Mouse (Mus musculus): ENCODE data around the gene Actr6. TPM values are rescaled to one million over a fixed set of nuclear protein-coding genes. Genes with fewer than 3 reads are reported as not detected.

The Actr6 gene
- polyA plus RNA-seq, 1 experiment from 2014 or later = 30.6 TPM

DNA sequence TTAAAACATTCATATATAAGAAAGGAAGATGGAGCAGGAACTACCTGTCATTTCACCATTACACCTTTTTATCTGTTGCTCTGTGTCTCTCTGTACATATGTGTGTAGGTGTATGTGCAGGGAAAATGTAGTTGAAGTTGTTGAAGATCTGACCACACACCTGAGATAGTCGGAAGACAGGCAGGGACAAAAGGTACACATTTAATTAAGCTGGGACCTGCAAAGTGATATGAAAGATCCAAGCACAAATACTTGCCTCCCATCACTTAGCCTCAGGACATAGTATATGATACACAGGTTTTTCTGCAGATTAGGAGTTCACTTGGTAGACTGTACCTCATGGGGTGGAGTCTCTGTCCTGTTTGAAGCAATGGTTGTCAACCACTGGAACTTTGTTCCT lies 15.8 kb upstream of the Actr6 start:
- H3K4me1 ChIP-seq (replicated peaks) = peaks cover 4% of the 10 kb centered on the region
- no peak overlapping the region for H3K4me2 ChIP-seq (replicated peaks)
- H3K9ac ChIP-seq = no peak overlapping the region
- no peak overlapping the region for H3K27ac ChIP-seq
- H3K4me3 ChIP-seq (replicated peaks) = no peak overlapping the region
- ATAC-seq = no peak
- no peaks in the 10 kb centered on the region for H3K9me3 ChIP-seq
- H3K27me3 ChIP-seq (replicated peaks) = no peaks in the 10 kb centered on the region
- 94% methylated on average over 1 of the region's 1 CpGs for WGBS
- no peaks in the 10 kb centered on the region for H3K36me3 ChIP-seq

DNA sequence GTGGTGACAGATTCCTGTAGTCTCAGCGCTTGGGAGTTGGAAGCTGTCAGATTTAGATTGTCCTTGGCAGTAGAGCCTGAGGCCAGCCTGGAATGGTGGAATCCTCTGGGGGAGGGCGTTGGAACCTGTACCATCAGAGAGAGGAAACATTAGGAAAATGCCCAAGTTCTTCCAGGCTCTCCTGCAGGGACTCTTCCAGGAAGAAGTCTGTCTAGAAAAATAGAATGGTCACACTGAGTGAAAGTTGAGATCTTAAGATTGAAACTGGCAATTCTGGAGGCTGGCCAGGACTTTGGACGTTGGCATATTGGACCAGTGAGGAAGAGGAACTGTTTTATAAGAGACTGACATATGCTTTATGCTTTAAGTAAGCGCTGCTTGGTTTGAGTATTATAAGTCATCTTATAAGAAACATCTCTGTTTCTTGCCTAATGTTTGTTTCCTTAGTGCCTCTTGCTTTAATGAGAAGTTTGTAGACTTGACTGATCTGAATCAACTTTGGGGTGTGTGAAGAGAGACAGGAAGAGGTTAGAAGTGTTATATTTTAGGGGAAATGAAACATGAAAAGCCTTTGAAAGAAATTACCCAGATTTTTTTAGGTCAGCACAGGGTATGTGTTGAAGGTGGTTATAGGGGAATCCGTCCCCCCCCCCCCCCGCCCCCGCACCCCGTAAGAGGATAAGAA lies 15.3 kb upstream of the Actr6 start:
- 83% methylated on average over 8 of the region's 8 CpGs for WGBS
- no peak for ATAC-seq
- no peak overlapping the region for H3K4me2 ChIP-seq (replicated peaks)
- H3K36me3 ChIP-seq = no peaks in the 10 kb centered on the region
- no peak overlapping the region for H3K27ac ChIP-seq
- H3K4me1 ChIP-seq (replicated peaks) = peaks cover 4% of the 10 kb centered on the region
- no peak overlapping the region for H3K4me3 ChIP-seq (replicated peaks)
- no peaks in the 10 kb centered on the region for H3K27me3 ChIP-seq (replicated peaks)
- no peaks in the 10 kb centered on the region for H3K9me3 ChIP-seq
- H3K9ac ChIP-seq = no peak overlapping the region

DNA sequence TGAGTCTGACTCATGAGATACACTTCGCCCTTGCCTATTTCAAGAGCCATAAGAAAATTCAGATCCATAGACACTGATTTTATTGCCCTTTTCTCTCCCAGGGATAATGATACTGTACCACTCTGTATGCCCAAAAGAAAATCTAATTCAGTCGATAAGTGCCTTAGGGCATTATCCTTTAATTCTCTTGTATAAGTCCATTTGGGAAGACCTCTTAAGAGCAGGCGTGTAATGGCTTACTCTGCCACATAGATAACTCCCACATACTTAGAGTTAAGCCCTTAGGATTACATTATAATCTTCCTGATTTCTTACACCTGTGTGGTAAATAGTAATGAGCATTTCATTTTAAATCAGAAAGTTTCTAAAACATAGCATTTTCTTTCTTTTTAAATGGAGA lies 14.5 kb upstream of the Actr6 start:
- ATAC-seq = no peak
- Histone ChIP-seq H3K4me2 (replicated peaks) (no peak overlapping the region), H3K36me3 (no peaks in the 10 kb centered on the region), H3K27me3 (replicated peaks) (no peaks in the 10 kb centered on the region), H3K27ac (no peak overlapping the region), H3K9ac (no peak overlapping the region), H3K4me1 (replicated peaks) (peaks cover 4% of the 10 kb centered on the region), H3K9me3 (no peaks in the 10 kb centered on the region), H3K4me3 (replicated peaks) (no peak overlapping the region)
- 80% methylated on average over 3 of the region's 3 CpGs for WGBS

DNA sequence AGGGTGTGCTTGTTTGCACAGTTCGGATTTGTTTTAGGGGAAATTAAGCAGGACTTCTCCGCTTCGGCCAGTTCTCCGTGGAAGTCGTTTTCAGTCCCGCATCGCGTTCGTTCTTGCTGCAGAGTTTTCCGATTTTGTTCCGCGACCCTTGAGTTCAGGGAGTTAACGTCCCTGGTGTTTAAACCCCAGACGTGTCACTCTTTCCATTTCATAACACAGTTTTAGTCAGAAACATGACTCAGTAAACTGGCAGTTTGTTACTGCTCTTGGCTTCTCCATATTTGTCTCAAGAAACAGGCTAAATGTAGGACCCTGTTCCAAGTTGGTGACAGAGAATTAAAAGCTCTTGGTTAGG lies 13.5 kb upstream of the Actr6 start:
- Histone ChIP-seq H3K9ac (peak overlapping the region; percentile 70), H3K4me2 (replicated peaks) (peak overlapping the region; percentile 57), H3K27ac (peak overlapping the region; percentile 85; the same call in 1 of the 2 replicates), H3K4me3 (replicated peaks) (peak overlapping the region; percentile 71), H3K27me3 (replicated peaks) (no peaks in the 10 kb centered on the region), H3K36me3 (no peaks in the 10 kb centered on the region), H3K4me1 (replicated peaks) (peaks cover 4% of the 10 kb centered on the region), H3K9me3 (no peaks in the 10 kb centered on the region)
- ATAC-seq = no peak
- under 1% methylated on average over 14 of the region's 14 CpGs for WGBS

DNA sequence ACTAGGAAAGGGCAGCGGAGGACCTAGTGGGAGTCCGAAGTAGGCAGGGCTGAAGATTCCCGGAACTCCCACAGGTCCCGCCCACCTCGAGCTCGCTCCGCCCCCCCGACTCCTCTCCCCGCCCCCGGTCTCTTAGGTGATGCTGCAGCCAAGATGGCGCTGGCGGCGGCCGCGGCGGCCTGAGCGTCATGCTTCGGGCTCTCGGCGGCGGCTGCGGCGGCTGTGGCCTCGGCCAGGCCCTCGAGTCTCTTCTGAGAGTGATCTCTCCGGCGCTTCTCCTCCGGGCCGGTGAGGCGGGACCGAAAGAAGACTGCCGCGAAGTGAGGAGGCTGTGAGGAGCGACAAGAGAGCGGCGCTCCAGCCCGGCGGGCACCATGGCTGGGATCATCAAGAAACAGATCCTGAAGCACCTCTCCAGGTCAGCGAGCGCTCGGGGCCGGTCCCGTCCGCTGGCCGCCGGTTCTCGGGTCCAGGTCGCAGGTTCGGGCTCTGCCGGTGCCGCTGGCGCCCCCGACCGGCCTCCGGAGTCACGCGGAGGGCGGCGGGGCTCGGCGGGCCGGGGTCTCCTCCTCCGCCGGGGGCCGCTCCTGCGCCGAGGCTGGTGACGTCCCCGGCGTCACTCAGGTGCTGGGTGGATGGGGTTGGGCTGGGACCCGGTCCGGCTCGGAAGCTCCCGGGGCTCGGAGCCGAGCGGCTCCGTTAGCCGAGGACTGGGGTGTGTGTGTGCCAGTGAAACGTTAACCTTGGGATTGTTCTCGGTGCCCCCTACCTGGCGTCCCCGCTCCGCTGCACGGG lies 13.0 kb upstream of the Actr6 start, which contains the start of gene Uhrf1bp1l:
Uhrf1bp1l (plus strand) TSS at position 121 of the 795 bp plus-strand sequence.
- Histone ChIP-seq H3K27me3 (replicated peaks) (no peaks in the 10 kb centered on the region), H3K4me2 (replicated peaks) (peak within 1 kb of the TSS; percentile 57), H3K9ac (peak within 1 kb of the TSS; percentile 70), H3K4me1 (replicated peaks) (peaks cover 4% of the 10 kb centered on the region), H3K36me3 (no peaks in the 10 kb centered on the region), H3K4me3 (replicated peaks) (peak within 1 kb of the TSS; percentile 71), H3K27ac (peak within 1 kb of the TSS; percentile 85), H3K9me3 (no peaks in the 10 kb centered on the region)
- WGBS = under 1% methylated on average over 85 of the region's 85 CpGs
- ATAC-seq = peak; percentile 96

DNA sequence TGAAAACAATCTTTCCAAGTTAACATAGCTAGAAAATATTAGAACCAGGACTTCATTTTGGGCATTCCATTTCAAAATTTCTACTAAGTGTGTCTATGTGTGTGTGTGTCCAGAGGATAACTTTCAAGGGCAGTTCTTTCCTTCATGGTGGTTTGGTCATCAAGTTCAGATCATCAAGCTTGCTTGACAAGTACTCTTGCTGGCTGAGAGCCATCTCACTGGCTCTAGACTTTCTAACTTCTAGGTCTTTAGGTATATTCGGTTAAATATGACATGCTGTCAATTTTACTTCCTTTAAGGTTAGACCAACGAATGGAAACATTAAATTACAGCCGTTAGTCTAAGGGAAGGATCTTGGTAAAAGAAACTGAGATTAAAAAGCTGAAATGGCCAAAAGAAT lies 12.2 kb upstream of the Actr6 start:
- no peaks in the 10 kb centered on the region for H3K36me3 ChIP-seq
- H3K9me3 ChIP-seq = no peaks in the 10 kb centered on the region
- no peaks in the 10 kb centered on the region for H3K27me3 ChIP-seq (replicated peaks)
- H3K4me1 ChIP-seq (replicated peaks) = peaks cover 4% of the 10 kb centered on the region
- H3K4me2 ChIP-seq (replicated peaks) = peak overlapping the region; percentile 57
- WGBS = 23% methylated on average over 3 of the region's 3 CpGs
- H3K4me3 ChIP-seq (replicated peaks) = peak overlapping the region; percentile 71
- ATAC-seq = no peak
- H3K27ac ChIP-seq = no peak overlapping the region
- H3K9ac ChIP-seq = no peak overlapping the region

DNA sequence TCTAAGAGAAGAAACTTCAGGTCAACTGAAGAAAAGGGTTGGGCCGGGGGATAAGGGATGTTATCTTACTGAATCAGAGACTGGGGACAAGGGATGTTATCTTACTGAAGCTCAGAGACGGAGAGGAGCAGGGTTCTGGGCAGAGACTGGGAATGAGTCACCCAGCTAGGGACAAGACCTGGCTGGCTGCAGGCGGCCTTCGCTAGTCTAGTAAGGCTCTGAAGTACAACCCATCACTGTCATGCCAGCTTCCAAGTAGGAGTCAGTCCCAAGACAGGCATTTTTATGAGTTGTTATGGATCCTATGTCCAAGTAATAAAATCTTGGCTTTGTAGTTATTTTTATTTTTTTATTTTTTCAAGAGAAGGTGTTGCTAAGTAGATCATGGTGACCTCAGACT lies 11.2 kb upstream of the Actr6 start:
- no peaks in the 10 kb centered on the region for H3K27me3 ChIP-seq (replicated peaks)
- 79% methylated on average over 4 of the region's 4 CpGs for WGBS
- H3K9me3 ChIP-seq = no peaks in the 10 kb centered on the region
- no peaks in the 10 kb centered on the region for H3K36me3 ChIP-seq
- H3K9ac ChIP-seq = no peak overlapping the region
- ATAC-seq = no peak
- no peak overlapping the region for H3K4me3 ChIP-seq (replicated peaks)
- H3K4me1 ChIP-seq (replicated peaks) = peaks cover 4% of the 10 kb centered on the region
- no peak overlapping the region for H3K4me2 ChIP-seq (replicated peaks)
- H3K27ac ChIP-seq = no peak overlapping the region

DNA sequence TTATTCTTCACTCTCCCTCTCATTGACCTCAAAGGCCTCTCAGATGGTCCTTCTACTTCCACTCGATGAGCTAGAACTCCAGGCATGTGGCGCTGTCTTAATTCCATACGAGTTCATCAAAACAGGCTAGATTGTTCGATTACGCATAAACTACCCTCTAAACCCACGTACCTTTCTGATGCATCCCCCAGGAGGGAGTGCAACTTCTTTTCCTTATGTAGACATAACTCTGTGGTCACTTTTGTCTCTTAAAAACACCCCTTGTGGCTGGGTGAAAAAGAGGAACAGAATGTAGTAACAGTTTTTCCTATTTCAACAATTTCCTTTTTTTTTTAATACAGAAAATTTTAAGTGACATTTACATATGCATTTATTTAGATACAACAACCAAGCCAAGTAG lies 8.9 kb upstream of the Actr6 start:
- Histone ChIP-seq H3K27me3 (replicated peaks) (no peaks in the 10 kb centered on the region), H3K4me2 (replicated peaks) (no peak overlapping the region), H3K9me3 (no peaks in the 10 kb centered on the region), H3K4me1 (replicated peaks) (no peaks in the 10 kb centered on the region), H3K9ac (no peak overlapping the region), H3K36me3 (no peaks in the 10 kb centered on the region), H3K4me3 (replicated peaks) (no peak overlapping the region), H3K27ac (no peak overlapping the region)
- no peak for ATAC-seq
- WGBS = 80% methylated on average over 6 of the region's 6 CpGs

DNA sequence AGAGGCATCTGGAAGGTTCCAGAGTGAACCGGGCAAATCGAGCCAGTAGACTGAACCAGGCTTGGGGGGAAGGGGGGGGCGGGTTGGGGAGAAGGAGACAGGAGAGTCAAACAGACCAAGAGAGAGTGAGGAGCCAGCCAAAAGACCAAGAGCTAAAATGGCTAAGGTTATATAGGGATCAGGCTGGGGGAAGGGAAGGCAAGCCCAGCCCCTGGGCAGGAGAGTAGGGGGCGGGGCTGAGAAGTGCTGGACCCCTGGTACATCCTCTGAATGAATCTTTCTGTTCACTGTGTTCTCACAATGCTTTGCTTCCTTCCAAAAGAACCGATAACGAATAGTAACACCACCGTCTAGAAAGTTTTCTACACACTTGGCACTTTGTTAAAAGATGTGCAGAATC lies 7.6 kb upstream of the Actr6 start:
- H3K4me3 ChIP-seq (replicated peaks) = no peak overlapping the region
- H3K27me3 ChIP-seq (replicated peaks) = no peaks in the 10 kb centered on the region
- no peak overlapping the region for H3K27ac ChIP-seq
- no peaks in the 10 kb centered on the region for H3K9me3 ChIP-seq
- H3K4me2 ChIP-seq (replicated peaks) = no peak overlapping the region
- H3K4me1 ChIP-seq (replicated peaks) = no peaks in the 10 kb centered on the region
- no peak for ATAC-seq
- no peak overlapping the region for H3K9ac ChIP-seq
- H3K36me3 ChIP-seq = no peaks in the 10 kb centered on the region
- 52% methylated on average over 7 of the region's 7 CpGs for WGBS

DNA sequence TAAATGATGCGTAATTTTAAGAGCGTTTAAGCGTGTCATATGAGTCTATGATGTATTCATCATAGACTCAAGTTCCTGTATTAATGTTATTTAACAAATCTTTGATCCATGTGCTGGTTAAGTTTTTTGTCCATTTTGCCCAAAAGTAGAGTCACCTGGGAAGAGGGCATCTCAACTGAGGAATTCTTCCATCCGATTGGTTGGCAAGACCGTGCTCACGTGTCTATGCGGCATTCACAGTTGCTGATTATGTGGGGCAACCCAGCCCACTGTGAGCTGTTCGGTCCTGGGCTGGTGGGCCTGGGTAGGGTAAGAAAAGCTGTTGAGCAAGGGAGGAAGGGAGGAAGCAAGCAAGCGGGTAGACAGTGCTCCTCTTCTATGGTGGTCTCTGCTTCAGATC lies 6.3 kb upstream of the Actr6 start:
- Histone ChIP-seq H3K9me3 (no peaks in the 10 kb centered on the region), H3K36me3 (no peaks in the 10 kb centered on the region), H3K4me1 (replicated peaks) (no peaks in the 10 kb centered on the region), H3K9ac (no peak overlapping the region), H3K27me3 (replicated peaks) (no peaks in the 10 kb centered on the region), H3K27ac (no peak overlapping the region), H3K4me2 (replicated peaks) (no peak overlapping the region), H3K4me3 (replicated peaks) (no peak overlapping the region)
- WGBS = 92% methylated on average over 9 of the region's 9 CpGs
- no peak for ATAC-seq

DNA sequence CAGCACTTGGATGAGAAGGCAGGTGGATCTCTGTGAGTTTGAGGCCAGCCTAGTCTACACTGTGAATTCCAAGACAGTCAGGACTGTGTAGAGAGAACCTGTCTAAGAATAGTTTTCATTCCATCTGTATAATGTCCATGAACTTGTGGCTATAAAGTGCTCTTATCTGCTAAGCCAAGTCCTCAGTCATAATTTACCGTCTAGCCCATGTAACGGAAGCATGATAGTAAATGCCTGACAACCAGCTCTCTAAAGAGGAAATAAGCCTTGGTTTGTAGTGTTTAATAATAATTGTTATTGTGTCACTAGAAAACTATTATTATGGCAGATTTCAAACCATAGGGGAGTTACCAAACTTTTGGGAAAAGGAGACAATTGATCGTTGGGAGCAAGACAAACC lies 5.8 kb upstream of the Actr6 start:
- Histone ChIP-seq H3K27me3 (replicated peaks) (no peaks in the 10 kb centered on the region), H3K36me3 (no peaks in the 10 kb centered on the region), H3K4me1 (replicated peaks) (no peaks in the 10 kb centered on the region), H3K9ac (no peak overlapping the region), H3K9me3 (no peaks in the 10 kb centered on the region), H3K4me2 (replicated peaks) (no peak overlapping the region), H3K4me3 (replicated peaks) (no peak overlapping the region), H3K27ac (no peak overlapping the region)
- no peak for ATAC-seq
- 69% methylated on average over 3 of the region's 3 CpGs for WGBS

DNA sequence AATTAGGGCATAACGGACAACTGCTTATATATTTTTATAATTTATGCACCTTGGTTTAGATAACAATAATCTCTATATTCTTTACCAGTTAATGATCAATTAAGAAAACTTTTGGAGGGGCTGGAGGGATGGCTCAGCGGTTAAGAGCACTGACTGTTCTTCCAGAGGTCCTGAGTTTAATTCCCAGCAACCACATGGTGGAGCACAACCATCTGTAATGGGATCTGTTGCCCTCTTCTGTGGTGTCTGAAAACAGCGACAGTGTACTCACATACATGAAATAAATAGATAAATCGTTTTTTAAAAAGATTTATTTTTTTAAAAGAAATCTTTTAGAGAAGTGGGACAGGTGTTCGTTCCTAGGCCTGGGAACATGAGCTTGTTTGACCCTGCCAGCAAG lies 5.0 kb upstream of the Actr6 start:
- Histone ChIP-seq H3K27me3 (replicated peaks) (no peaks in the 10 kb centered on the region), H3K9me3 (no peaks in the 10 kb centered on the region), H3K36me3 (no peaks in the 10 kb centered on the region), H3K4me3 (replicated peaks) (no peak overlapping the region), H3K27ac (no peak overlapping the region), H3K4me1 (replicated peaks) (0 out of 2 replicates have a peak, but pooled peaks cover 3% of the 10 kb centered on the region), H3K9ac (no peak overlapping the region), H3K4me2 (replicated peaks) (no peak overlapping the region)
- WGBS = 43% methylated on average over 5 of the region's 5 CpGs
- no peak for ATAC-seq

DNA sequence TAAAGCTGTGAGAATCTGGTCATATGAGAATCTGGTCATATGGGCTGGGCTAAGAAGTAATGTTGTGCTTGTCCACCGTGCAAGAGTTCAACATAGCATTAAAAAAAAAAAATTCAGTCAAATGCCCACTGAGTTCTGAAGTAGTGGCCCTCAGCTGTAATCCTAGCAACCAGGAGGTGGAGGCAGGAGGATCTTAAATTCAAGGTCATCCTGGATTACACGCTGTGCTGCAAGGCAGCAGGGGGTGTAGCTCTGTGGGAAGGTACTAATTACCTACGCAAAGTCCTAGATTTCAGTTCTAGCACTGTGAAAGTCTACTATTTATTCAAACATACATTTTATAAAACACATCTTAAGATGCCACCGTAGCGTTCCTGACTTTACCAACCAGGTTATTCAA lies 754 bp downstream of the Actr6 start:
- Histone ChIP-seq H3K4me2 (replicated peaks) (peak overlapping the region; percentile 62), H3K9ac (peak overlapping the region; percentile 47), H3K4me3 (replicated peaks) (peak overlapping the region; percentile 58), H3K27me3 (replicated peaks) (no peaks in the 10 kb centered on the region), H3K27ac (no peak overlapping the region), H3K4me1 (replicated peaks) (peaks cover 8% of the 10 kb centered on the region; the same call in 1 of the 2 replicates), H3K9me3 (no peaks in the 10 kb centered on the region), H3K36me3 (no peaks in the 10 kb centered on the region)
- 12% methylated on average over 5 of the region's 5 CpGs for WGBS
- ATAC-seq = no peak
